Mouse (Mus musculus) liver, embryonic 15.5 days (tissue): ENCODE measurements around the gene Pcid2. TPM values are rescaled to one million over a fixed set of nuclear protein-coding genes. Genes with fewer than 3 reads are reported as not detected.

Source experiments
- ATAC-seq: fragments of 200-750 bp; cut with Nextera tagmentation; 2 replicates; pipeline ENCODE4 v1.8.0; 2017; ENCODE audit warnings: moderate number of reproducible peaks, mild to moderate bottlenecking, moderate library complexity; ENCODE audit not compliant: insufficient read depth
- H3K27ac ChIP-seq: fragments of 300-500 bp; sonication (generic); replicated peaks from 2 replicates; pipeline ENCODE4 v1.5.1; 2015; ENCODE audit warnings: mild to moderate bottlenecking, inconsistent platforms
- H3K27me3 ChIP-seq: fragments of 300-500 bp; sonication (generic); 2 replicates; pipeline ENCODE4 v1.6.1; 2015; ENCODE audit warnings: mild to moderate bottlenecking, inconsistent platforms
- H3K36me3 ChIP-seq: fragments of 300-500 bp; sonication (generic); replicated peaks from 2 replicates; pipeline ENCODE4 v1.6.1; 2015; ENCODE audit warnings: moderate library complexity, mild to moderate bottlenecking, inconsistent platforms
- H3K4me1 ChIP-seq: fragments of 300-500 bp; sonication (generic); replicated peaks from 2 replicates; pipeline ENCODE4 v1.6.1; 2015; ENCODE audit warnings: inconsistent platforms
- H3K4me2 ChIP-seq: fragments of 300-500 bp; sonication (generic); 2 replicates; pipeline ENCODE4 v1.6.1; 2015; ENCODE audit warnings: moderate library complexity, mild to moderate bottlenecking, inconsistent platforms
- H3K4me3 ChIP-seq: fragments of 300-500 bp; sonication (generic); replicated peaks from 2 replicates; pipeline ENCODE4 v1.5.1; 2015; ENCODE audit warnings: mild to moderate bottlenecking, inconsistent platforms
- H3K9ac ChIP-seq: fragments of 300-500 bp; sonication (generic); 2 replicates; pipeline ENCODE4 v1.6.1; 2015; ENCODE audit warnings: moderate library complexity, mild to moderate bottlenecking, inconsistent platforms
- H3K9me3 ChIP-seq: fragments of 300-500 bp; sonication (generic); replicated peaks from 2 replicates; pipeline ENCODE4 v1.6.1; 2016; ENCODE audit warnings: inconsistent platforms
- WGBS: fragments of 180-500 bp; shearing (Covaris S2); methylation state at CpG from one replicate; pipeline ENCODE4 v1.1.7; 2015; ENCODE audit warnings: mixed read lengths; ENCODE audit not compliant: insufficient replicate concordance; 5-methylcytosine and 5-hydroxymethylcytosine counted together
- microRNA-seq: library from miRNA; unstranded; fragments of <30 nt; microRNA quantifications from one replicate; pipeline ENCODE4, GENCODE M21; 2016
- polyA plus RNA-seq: library from polyadenylated mRNA; unstranded; fragments of >200 nt; fragmentation: Nextera tagmentation; extraction: Ambion mirVana; gene quantifications from 2 replicates; pipeline ENCODE4 v1.2.1, GENCODE M21; 2015

Pcid2 gene
- polyA plus RNA-seq, 1 experiment from 2014 or later: 14.8 TPM

- H3K27ac ChIP-seq: peak overlapping the region; percentile 77
- peak overlapping the region; percentile 52 for H3K4me2 ChIP-seq
- H3K27me3 ChIP-seq: no peaks in the 10 kb centered on the region
- H3K4me3 ChIP-seq: peak overlapping the region; percentile 40
- H3K9ac ChIP-seq: no peak overlapping the region
- ATAC-seq: peak; percentile 89
- H3K36me3 ChIP-seq: no peaks in the 10 kb centered on the region
- 21% methylated on average over 5 of the region's 5 CpGs for WGBS
- H3K9me3 ChIP-seq: no peaks in the 10 kb centered on the region
- H3K4me1 ChIP-seq: peaks cover 26% of the 10 kb centered on the region
Observed at GRCm38 (mm10) chr8:13037569-13037968, 67.7 kb downstream of the Pcid2 start.

DNA sequence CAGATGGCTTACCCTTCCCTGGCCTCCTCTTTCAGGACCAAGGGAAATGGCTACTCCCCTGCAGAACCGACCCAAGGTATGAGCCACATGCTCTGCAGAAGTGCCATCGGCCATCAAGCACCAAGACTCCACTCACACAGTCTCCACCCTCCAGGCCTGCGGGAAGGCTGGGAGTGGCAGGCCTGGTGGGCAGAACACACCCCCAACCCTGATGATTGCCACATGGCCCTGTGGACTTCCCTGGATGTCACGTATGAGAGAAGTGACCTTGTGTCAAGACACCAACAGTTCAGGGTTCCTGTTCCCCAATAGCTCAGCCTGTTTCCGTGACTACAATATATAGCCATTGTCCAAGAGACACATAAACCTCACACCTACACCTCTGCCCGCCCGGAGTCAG, 68.2 kb downstream of the Pcid2 start, which contains the start of gene F10:
Gene F10 (plus strand): TSS at position 294 of the 400 bp plus-strand sequence.
- 45% methylated on average over 7 of the region's 7 CpGs for WGBS

GRCm38 (mm10) chr8:13036346-13036812, 68.9 kb downstream of the Pcid2 start:
- H3K27me3 ChIP-seq: no peaks in the 10 kb centered on the region
- H3K4me2 ChIP-seq: no peak overlapping the region
- no peak overlapping the region for H3K9ac ChIP-seq
- H3K4me3 ChIP-seq: no peak overlapping the region
- no peak for ATAC-seq
- H3K9me3 ChIP-seq: no peaks in the 10 kb centered on the region
- H3K27ac ChIP-seq: peak overlapping the region; percentile 77
- H3K4me1 ChIP-seq: peaks cover 26% of the 10 kb centered on the region
- 58% methylated on average over 10 of the region's 10 CpGs for WGBS
- H3K36me3 ChIP-seq: no peaks in the 10 kb centered on the region

More for the DNA sequence above, 68.2 kb downstream of the Pcid2 start, which contains the start of gene F10:
- Histone ChIP-seq H3K27ac (peak within 1 kb of the TSS; percentile 77), H3K4me3 (peak within 1 kb of the TSS; percentile 40), H3K4me2 (peak within 1 kb of the TSS; percentile 52), H3K9ac (peak within 1 kb of the TSS; percentile 40; the same call in 1 of the 2 replicates), H3K4me1 (peaks cover 26% of the 10 kb centered on the region), H3K27me3 (no peaks in the 10 kb centered on the region), H3K36me3 (no peaks in the 10 kb centered on the region), H3K9me3 (no peaks in the 10 kb centered on the region)
- ATAC-seq: peak; percentile 66

GRCm38 (mm10) chr8:13028482-13028881, 76.8 kb downstream of the Pcid2 start:
- Histone ChIP-seq H3K4me3 (no peak overlapping the region), H3K4me1 (peaks cover 10% of the 10 kb centered on the region), H3K36me3 (no peaks in the 10 kb centered on the region), H3K9me3 (no peaks in the 10 kb centered on the region), H3K27ac (no peak overlapping the region), H3K4me2 (no peak overlapping the region), H3K9ac (no peak overlapping the region), H3K27me3 (no peaks in the 10 kb centered on the region)
- 44% methylated on average over 5 of the region's 5 CpGs for WGBS
- no peak for ATAC-seq

GRCm38 (mm10) chr8:13027615-13028014, 77.6 kb downstream of the Pcid2 start:
- no peak overlapping the region for H3K9ac ChIP-seq
- no peak overlapping the region for H3K4me3 ChIP-seq
- no peak overlapping the region for H3K27ac ChIP-seq
- no peak for ATAC-seq
- H3K4me2 ChIP-seq: no peak overlapping the region
- H3K4me1 ChIP-seq: peaks cover 10% of the 10 kb centered on the region
- no peaks in the 10 kb centered on the region for H3K9me3 ChIP-seq
- no peaks in the 10 kb centered on the region for H3K27me3 ChIP-seq
- 52% methylated on average over 5 of the region's 5 CpGs for WGBS
- H3K36me3 ChIP-seq: no peaks in the 10 kb centered on the region

Small RNA genes within 50 kb of the gene (microRNA-seq; reads per million reads assigned to microRNA genes)
- not detected for gene Mir7065

Other genes with a start within 250 kb of the Pcid2 start
- gene Mcf2l, start 231.7 kb downstream of the Pcid2 start, polyA plus RNA-seq: 0.98 and 1.4 TPM in 2 replicates
- gene F7, start 79.4 kb downstream of the Pcid2 start, polyA plus RNA-seq: 9.8 and 12.4 TPM in 2 replicates
- gene F10, start 68.2 kb downstream of the Pcid2 start, polyA plus RNA-seq: 133 and 162 TPM in 2 replicates
- gene Proz, start 44.5 kb downstream of the Pcid2 start, polyA plus RNA-seq: 37.9 and 46.4 TPM in 2 replicates
- 71.6 and 76.7 TPM in 2 replicates for gene Cul4a, start 162 bp upstream of the Pcid2 start, polyA plus RNA-seq
- 200 and 205 TPM in 2 replicates for gene Lamp1, start 53.7 kb upstream of the Pcid2 start, polyA plus RNA-seq
- gene Grtp1, start 95.2 kb upstream of the Pcid2 start, polyA plus RNA-seq: 8.2 and 8.7 TPM in 2 replicates
- gene Adprhl1, start 148.7 kb upstream of the Pcid2 start, polyA plus RNA-seq: 0.85 and 1.1 TPM in 2 replicates
- 8.2 and 8.5 TPM in 2 replicates for gene Dcun1d2, start 182.7 kb upstream of the Pcid2 start, polyA plus RNA-seq
- gene Tmco3, start 182.7 kb upstream of the Pcid2 start, polyA plus RNA-seq: 5.3 and 6.4 TPM in 2 replicates
- 85.5 and 92.5 TPM in 2 replicates for gene Tfdp1, start 233.3 kb upstream of the Pcid2 start, polyA plus RNA-seq